In genomic region chr3:50694904-50695680, GRCm38 (mm10) we compare ENCODE assay signal across 9 mouse cellular contexts.
A peak's percentile ranks its signal among the peaks of the same experiment; 100 is the strongest.
DNase-seq lines count a peak whose midpoint lies in the region; ATAC-seq and TF ChIP-seq lines count a peak whose summit lies in the region.
"Had no signal": no experiment of that assay in that cellular context is flagged by ENCODE, and none has a peak within 500 bp of the region (broad histone marks: within the 10 kb centered on the region; RNA-seq: fewer than 3 reads in every experiment).

No protein-coding gene starts in this region.

- peak overlapping the region; percentile 46 for H3K27ac ChIP-seq in lung, embryonic 15.5 days
- H3K27ac ChIP-seq in hindbrain, embryonic 16.5 days (ENCODE audit: low read depth, low read length) = peak overlapping the region; percentile 3
- H3K27ac ChIP-seq in stomach, postnatal 0 days (replicated peaks) = peak overlapping the region; percentile 35; the same call in 1 of the 2 replicates

- no peak for TF ChIP-seq EP300 in stomach, postnatal 0 days (optimal IDR thresholded peaks at IDR 0.05)

- H3K4me1 ChIP-seq in lung, embryonic 15.5 days = peaks cover 7% of the 10 kb centered on the region; the same call in 1 of the 2 replicates
- H3K4me1 ChIP-seq in hindbrain, embryonic 16.5 days (ENCODE audit: control insufficient read depth, insufficient read depth, low read depth, low read length) = peaks cover 6% of the 10 kb centered on the region
- H3K4me1 ChIP-seq in stomach, postnatal 0 days (replicated peaks; ENCODE audit: control insufficient read depth, insufficient read depth) = no peaks in the 10 kb centered on the region

- WGBS in lung, embryonic 15.5 days = 62% methylated on average over 15 of the region's 15 CpGs
- WGBS in hindbrain, embryonic 16.5 days = 52% methylated on average over 15 of the region's 15 CpGs
- 50% methylated on average over 15 of the region's 15 CpGs for WGBS in stomach, postnatal 0 days

- ATAC-seq in frontal cortex, adult (ENCODE audit: low TSS enrichment) = peak; percentile 79
- no peak for ATAC-seq in lung, embryonic 15.5 days (ENCODE audit: borderline replicate concordance, extremely low read depth, low FRiP score, low TSS enrichment)
- no peak for ATAC-seq in hindbrain, embryonic 16.5 days
- ATAC-seq in stomach, postnatal 0 days (ENCODE audit: low FRiP score, low TSS enrichment) = no peak

- H3K27me3 ChIP-seq in lung, embryonic 15.5 days = no peaks in the 10 kb centered on the region
- H3K27me3 ChIP-seq in hindbrain, embryonic 16.5 days (replicated peaks; ENCODE audit: control insufficient read depth, insufficient read depth, low read length) = no peaks in the 10 kb centered on the region
- H3K27me3 ChIP-seq in stomach, postnatal 0 days (ENCODE audit: control insufficient read depth, insufficient read depth, low read length) = no peaks in the 10 kb centered on the region

- no peaks in the 10 kb centered on the region for H3K36me3 ChIP-seq in lung, embryonic 15.5 days
- H3K36me3 ChIP-seq in hindbrain, embryonic 16.5 days (ENCODE audit: control insufficient read depth, insufficient read depth, low read length) = no peaks in the 10 kb centered on the region
- H3K36me3 ChIP-seq in stomach, postnatal 0 days (ENCODE audit: control insufficient read depth, insufficient read depth, low read length) = no peaks in the 10 kb centered on the region

- H3K4me3 ChIP-seq in lung, embryonic 15.5 days = no peak overlapping the region
- H3K4me3 ChIP-seq in hindbrain, embryonic 16.5 days (ENCODE audit: low read length) = no peak overlapping the region
- H3K4me3 ChIP-seq in stomach, postnatal 0 days (ENCODE audit: low read depth, low read length) = no peak overlapping the region

- no peak for DNase-seq in frontal cortex, postnatal 14 days (ENCODE audit: low spot score in 2 of 2)
- no peak for DNase-seq in lung, postnatal 4 days
- no peak for DNase-seq in stomach, postnatal 0 days (ENCODE audit: low spot score)
- DNase-seq in kidney, postnatal 10 days = no peak
- no peak for DNase-seq in cerebellum, adult 8-10 months

- H3K4me2 ChIP-seq in lung, embryonic 15.5 days = peak overlapping the region; percentile 25; the same call in 1 of the 2 replicates
- H3K4me2 ChIP-seq in hindbrain, embryonic 16.5 days (ENCODE audit: low read length) = peak overlapping the region; percentile 1; the same call in 1 of the 2 replicates
- peak overlapping the region; percentile 29; the same call in 1 of the 2 replicates for H3K4me2 ChIP-seq in stomach, postnatal 0 days (replicated peaks; ENCODE audit: low read depth)
- H3K4me2 ChIP-seq: liver, embryonic 11.5 days had no signal

- no peaks in the 10 kb centered on the region for H3K9me3 ChIP-seq in lung, embryonic 15.5 days
- H3K9me3 ChIP-seq in hindbrain, embryonic 16.5 days (ENCODE audit: control insufficient read depth, low read length) = no peaks in the 10 kb centered on the region
- H3K9me3 ChIP-seq in stomach, postnatal 0 days (ENCODE audit: control insufficient read depth, low read length) = no peaks in the 10 kb centered on the region

- TF ChIP-seq CTCF in stomach, postnatal 0 days (IDR thresholded peaks at IDR 0.05; ENCODE audit: low read depth) = no peak

- H3K9ac ChIP-seq in lung, embryonic 15.5 days = no peak overlapping the region
- H3K9ac ChIP-seq in hindbrain, embryonic 16.5 days (ENCODE audit: low read depth, low read length) = no peak overlapping the region
- no peak overlapping the region for H3K9ac ChIP-seq in stomach, postnatal 0 days (ENCODE audit: low read length)
